Mouse (Mus musculus) midbrain, embryonic 16.5 days (tissue): ENCODE measurements around the gene Ndufb7. TPM values are rescaled to one million over a fixed set of nuclear protein-coding genes. Genes with fewer than 3 reads are reported as not detected.
"Not testable (repeated sequence)": the region's sequence is repeated elsewhere in the genome, so short reads cannot be mapped to it uniquely, and the experiment has no call there.

Experiments used
- ATAC-seq: fragments of 200-750 bp; cut with Nextera tagmentation; 2 replicates; pipeline ENCODE4 v1.8.0; 2017; ENCODE audit warnings: moderate TSS enrichment
- H3K27ac ChIP-seq: fragments of 300-500 bp; sonication (generic); 2 replicates; pipeline ENCODE4 v1.5.1; 2014; ENCODE audit warnings: mild to moderate bottlenecking, low read length, mixed read lengths
- H3K27me3 ChIP-seq: fragments of 300-500 bp; sonication (generic); 2 replicates; pipeline ENCODE4 v1.6.1; 2014; ENCODE audit warnings: low read depth, low read length, mixed read lengths; ENCODE audit not compliant: control insufficient read depth, insufficient read depth
- H3K36me3 ChIP-seq: fragments of 300-500 bp; sonication (generic); 2 replicates; pipeline ENCODE4 v1.6.1; 2014; ENCODE audit warnings: mild to moderate bottlenecking, low read length, moderate library complexity, mixed read lengths; ENCODE audit not compliant: control insufficient read depth, insufficient read depth
- H3K4me1 ChIP-seq: fragments of 300-500 bp; sonication (generic); 2 replicates; pipeline ENCODE4 v1.6.1; 2014; ENCODE audit warnings: mild to moderate bottlenecking, low read length, mixed read lengths; ENCODE audit not compliant: control insufficient read depth, insufficient read depth
- H3K4me2 ChIP-seq: fragments of 300-500 bp; sonication (generic); 2 replicates; pipeline ENCODE4 v1.6.1; 2014; ENCODE audit warnings: mild to moderate bottlenecking, low read length, mixed read lengths
- H3K4me3 ChIP-seq: fragments of 300-500 bp; sonication (generic); 2 replicates; pipeline ENCODE4 v1.5.1; 2014; ENCODE audit warnings: low read depth, mild to moderate bottlenecking, low read length, moderate library complexity, mixed read lengths
- H3K9ac ChIP-seq: fragments of 300-500 bp; sonication (generic); 2 replicates; pipeline ENCODE4 v1.6.1; 2014; ENCODE audit warnings: low read depth, low read length, mixed read lengths
- H3K9me3 ChIP-seq: fragments of 300-500 bp; sonication (generic); replicated peaks from 2 replicates; pipeline ENCODE4 v1.6.1; 2014; ENCODE audit warnings: mild to moderate bottlenecking, low read length, mixed read lengths; ENCODE audit not compliant: control insufficient read depth, poor library complexity, severe bottlenecking
- WGBS: fragments of 180-500 bp; shearing (Covaris S2); extraction: QIAGEN DNeasy Blood & Tissue Kit; methylation state at CpG from one replicate; pipeline ENCODE4 v1.1.7; 2014; 5-methylcytosine and 5-hydroxymethylcytosine counted together
- polyA plus RNA-seq: library from polyadenylated mRNA; unstranded; fragments of >200 nt; fragmentation: Nextera tagmentation; extraction: Ambion mirVana; gene quantifications from 2 replicates; pipeline ENCODE4 v1.2.1, GENCODE M21; 2015

Ndufb7 gene
- polyA plus RNA-seq, 1 experiment from 2014 or later = 320 TPM

GRCm38 (mm10) chr8:83567668-83568067 is 1.2 kb downstream of the Ndufb7 start:
- H3K4me2 ChIP-seq = peak overlapping the region; percentile 95
- H3K4me3 ChIP-seq = peak overlapping the region; percentile 78
- peaks cover 12% of the 10 kb centered on the region for H3K4me1 ChIP-seq
- ATAC-seq = no peak
- peaks cover 11% of the 10 kb centered on the region for H3K36me3 ChIP-seq
- H3K27me3 ChIP-seq = no peaks in the 10 kb centered on the region
- WGBS = 46% methylated on average over 3 of the region's 3 CpGs
- H3K9ac ChIP-seq = peak overlapping the region; percentile 86
- H3K9me3 ChIP-seq = no peaks in the 10 kb centered on the region
- no peak overlapping the region for H3K27ac ChIP-seq

- Histone ChIP-seq H3K4me3 (no peak overlapping the region), H3K36me3 (peaks cover 11% of the 10 kb centered on the region), H3K4me1 (peaks cover 12% of the 10 kb centered on the region), H3K4me2 (no peak overlapping the region), H3K9me3 (no peaks in the 10 kb centered on the region), H3K27me3 (no peaks in the 10 kb centered on the region), H3K9ac (no peak overlapping the region), H3K27ac (no peak overlapping the region)
- no peak for ATAC-seq
- WGBS = 69% methylated on average over 5 of the region's 5 CpGs
Measured at GRCm38 (mm10) chr8:83568128-83568527, 1.7 kb downstream of the Ndufb7 start.

- H3K27me3 ChIP-seq = no peaks in the 10 kb centered on the region
- no peak overlapping the region for H3K9ac ChIP-seq
- H3K4me3 ChIP-seq = no peak overlapping the region
- peaks cover 12% of the 10 kb centered on the region for H3K4me1 ChIP-seq
- H3K36me3 ChIP-seq = peaks cover 11% of the 10 kb centered on the region
- ATAC-seq = no peak
- no peak overlapping the region for H3K4me2 ChIP-seq
- no peaks in the 10 kb centered on the region for H3K9me3 ChIP-seq
- no peak overlapping the region for H3K27ac ChIP-seq
- WGBS = 77% methylated on average over 5 of the region's 5 CpGs
Measured at GRCm38 (mm10) chr8:83568755-83569154, 2.3 kb downstream of the Ndufb7 start.

GRCm38 (mm10) chr8:83569165-83569564 is 2.7 kb downstream of the Ndufb7 start:
- Histone ChIP-seq H3K36me3 (peaks cover 11% of the 10 kb centered on the region), H3K27me3 (no peaks in the 10 kb centered on the region), H3K9me3 (no peaks in the 10 kb centered on the region), H3K4me3 (no peak overlapping the region), H3K4me1 (peaks cover 12% of the 10 kb centered on the region), H3K4me2 (no peak overlapping the region), H3K9ac (no peak overlapping the region), H3K27ac (no peak overlapping the region)
- WGBS = 91% methylated on average over 4 of the region's 4 CpGs
- ATAC-seq = no peak

- H3K36me3 ChIP-seq = peaks cover 11% of the 10 kb centered on the region
- H3K4me2 ChIP-seq = no peak overlapping the region
- no peak overlapping the region for H3K9ac ChIP-seq
- peaks cover 12% of the 10 kb centered on the region for H3K4me1 ChIP-seq
- 91% methylated on average over 14 of the region's 15 CpGs for WGBS
- no peaks in the 10 kb centered on the region for H3K27me3 ChIP-seq
- no peaks in the 10 kb centered on the region for H3K9me3 ChIP-seq
- H3K4me3 ChIP-seq = no peak overlapping the region
- H3K27ac ChIP-seq = no peak overlapping the region
- no peak for ATAC-seq
Measured at GRCm38 (mm10) chr8:83570272-83571000, 4.0 kb downstream of the Ndufb7 start.

GRCm38 (mm10) chr8:83571001-83571340 is 4.5 kb downstream of the Ndufb7 start:
- not testable (repeated sequence) for H3K9me3 ChIP-seq, H3K27me3 ChIP-seq, H3K27ac ChIP-seq, H3K4me3 ChIP-seq, ATAC-seq, H3K4me2 ChIP-seq, H3K9ac ChIP-seq
- Histone ChIP-seq H3K36me3 (peaks cover 11% of the 10 kb centered on the region), H3K4me1 (peaks cover 13% of the 10 kb centered on the region)
- 99% methylated on average over 6 of the region's 7 CpGs for WGBS

- Histone ChIP-seq H3K4me3 (no peak overlapping the region), H3K9ac (no peak overlapping the region), H3K4me1 (peaks cover 20% of the 10 kb centered on the region), H3K27me3 (no peaks in the 10 kb centered on the region), H3K27ac (no peak overlapping the region), H3K4me2 (no peak overlapping the region), H3K36me3 (peaks cover 11% of the 10 kb centered on the region), H3K9me3 (no peaks in the 10 kb centered on the region)
- WGBS = 89% methylated on average over 10 of the region's 10 CpGs
- ATAC-seq = no peak
Measured at GRCm38 (mm10) chr8:83571791-83572190, 5.3 kb downstream of the Ndufb7 start.

- Histone ChIP-seq H3K36me3 (peaks cover 11% of the 10 kb centered on the region), H3K4me2 (no peak overlapping the region), H3K9me3 (no peaks in the 10 kb centered on the region), H3K27ac (no peak overlapping the region), H3K4me1 (peaks cover 24% of the 10 kb centered on the region), H3K27me3 (no peaks in the 10 kb centered on the region), H3K9ac (no peak overlapping the region), H3K4me3 (no peak overlapping the region)
- ATAC-seq = no peak
- WGBS = 92% methylated on average over 5 of the region's 5 CpGs
Measured at GRCm38 (mm10) chr8:83572246-83572812, 5.9 kb downstream of the Ndufb7 start.

- Histone ChIP-seq H3K4me1 (peaks cover 19% of the 10 kb centered on the region), H3K27ac (no peak overlapping the region), H3K4me3 (no peak overlapping the region), H3K9ac (no peak overlapping the region), H3K4me2 (no peak overlapping the region), H3K36me3 (peaks cover 11% of the 10 kb centered on the region), H3K27me3 (no peaks in the 10 kb centered on the region), H3K9me3 (no peaks in the 10 kb centered on the region)
- no peak for ATAC-seq
- WGBS = 86% methylated on average over 18 of the region's 18 CpGs
Measured at GRCm38 (mm10) chr8:83573140-83573875, 6.8 kb downstream of the Ndufb7 start.
